Mouse (Mus musculus): ENCODE results near the gene Tmem121. TPM values are rescaled to one million over a fixed set of nuclear protein-coding genes. Genes with fewer than 3 reads are reported as not detected.
"Not testable (repeated sequence)": the region's sequence is repeated elsewhere in the genome, so short reads cannot be mapped to it uniquely, and the experiment has no call there.

Tmem121 gene
- polyA plus RNA-seq, 1 experiment = not detected

- Histone ChIP-seq H3K4me3 (replicated peaks; ENCODE audit: control insufficient read depth, low read depth, low read length) (no peak overlapping the region), H3K4me1 (ENCODE audit: control insufficient read depth, insufficient read depth, low read length) (no peaks in the 10 kb centered on the region), H3K27ac (ENCODE audit: control insufficient read depth, insufficient read depth, low read depth, low read length, poor library complexity) (no peak overlapping the region)
- TF ChIP-seq CTCF (IDR thresholded peaks at IDR 0.05; ENCODE audit: control insufficient read depth, insufficient read depth, low read length) (no peak), POLR2A (IDR thresholded peaks at IDR 0.05; ENCODE audit: borderline replicate concordance, control insufficient read depth, low read depth, low read length) (no peak)
- WGBS = 73% methylated on average over 5 of the region's 5 CpGs
Measured at GRCm38 (mm10) chr12:113184945-113185344, 785 bp upstream of the Tmem121 start.

- Histone ChIP-seq H3K4me1 (ENCODE audit: control insufficient read depth, insufficient read depth, low read length) (no peaks in the 10 kb centered on the region), H3K4me3 (replicated peaks; ENCODE audit: control insufficient read depth, low read depth, low read length) (no peak overlapping the region), H3K27ac (ENCODE audit: control insufficient read depth, insufficient read depth, low read depth, low read length, poor library complexity) (no peak overlapping the region)
- TF ChIP-seq CTCF (IDR thresholded peaks at IDR 0.05; ENCODE audit: control insufficient read depth, insufficient read depth, low read length) (no peak), POLR2A (IDR thresholded peaks at IDR 0.05; ENCODE audit: borderline replicate concordance, control insufficient read depth, low read depth, low read length) (no peak)
- 67% methylated on average over 12 of the region's 12 CpGs for WGBS
Measured at GRCm38 (mm10) chr12:113186326-113187010, 738 bp downstream of the Tmem121 start.

GRCm38 (mm10) chr12:113187011-113187375, 1.3 kb downstream of the Tmem121 start:
- H3K4me3 ChIP-seq (replicated peaks; ENCODE audit: control insufficient read depth, low read depth, low read length) = no peak overlapping the region
- H3K27ac ChIP-seq (ENCODE audit: control insufficient read depth, insufficient read depth, low read depth, low read length, poor library complexity) = no peak overlapping the region
- H3K4me1 ChIP-seq (ENCODE audit: control insufficient read depth, insufficient read depth, low read length) = no peaks in the 10 kb centered on the region
- WGBS = 49% methylated on average over 4 of the region's 4 CpGs
- TF ChIP-seq POLR2A (IDR thresholded peaks at IDR 0.05; ENCODE audit: borderline replicate concordance, control insufficient read depth, low read depth, low read length) (no peak), CTCF (IDR thresholded peaks at IDR 0.05; ENCODE audit: control insufficient read depth, insufficient read depth, low read length) (no peak)

GRCm38 (mm10) chr12:113187584-113188295, 2.0 kb downstream of the Tmem121 start:
- peak; percentile 66 for TF ChIP-seq CTCF (IDR thresholded peaks at IDR 0.05; ENCODE audit: control insufficient read depth, insufficient read depth, low read length)
- no peak for TF ChIP-seq POLR2A (IDR thresholded peaks at IDR 0.05; ENCODE audit: borderline replicate concordance, control insufficient read depth, low read depth, low read length)
- Histone ChIP-seq H3K4me1 (ENCODE audit: control insufficient read depth, insufficient read depth, low read length) (no peaks in the 10 kb centered on the region), H3K4me3 (replicated peaks; ENCODE audit: control insufficient read depth, low read depth, low read length) (no peak overlapping the region), H3K27ac (ENCODE audit: control insufficient read depth, insufficient read depth, low read depth, low read length, poor library complexity) (no peak overlapping the region)
- WGBS = 26% methylated on average over 56 of the region's 56 CpGs

- TF ChIP-seq CTCF (IDR thresholded peaks at IDR 0.05; ENCODE audit: control insufficient read depth, insufficient read depth, low read length) (no peak), POLR2A (IDR thresholded peaks at IDR 0.05; ENCODE audit: borderline replicate concordance, control insufficient read depth, low read depth, low read length) (no peak)
- Histone ChIP-seq H3K27ac (ENCODE audit: control insufficient read depth, insufficient read depth, low read depth, low read length, poor library complexity) (no peak overlapping the region), H3K4me3 (replicated peaks; ENCODE audit: control insufficient read depth, low read depth, low read length) (no peak overlapping the region), H3K4me1 (ENCODE audit: control insufficient read depth, insufficient read depth, low read length) (no peaks in the 10 kb centered on the region)
- 94% methylated on average over 51 of the region's 51 CpGs for WGBS
Measured at GRCm38 (mm10) chr12:113188349-113189055, 2.8 kb downstream of the Tmem121 start.

- no peaks in the 10 kb centered on the region for H3K4me1 ChIP-seq (ENCODE audit: control insufficient read depth, insufficient read depth, low read length)
- TF ChIP-seq CTCF (IDR thresholded peaks at IDR 0.05; ENCODE audit: control insufficient read depth, insufficient read depth, low read length) = no peak
- TF ChIP-seq POLR2A (IDR thresholded peaks at IDR 0.05; ENCODE audit: borderline replicate concordance, control insufficient read depth, low read depth, low read length) = no peak
- H3K27ac ChIP-seq (ENCODE audit: control insufficient read depth, insufficient read depth, low read depth, low read length, poor library complexity) = no peak overlapping the region
- WGBS = 54% methylated on average over 2 of the region's 2 CpGs
- H3K4me3 ChIP-seq (replicated peaks; ENCODE audit: control insufficient read depth, low read depth, low read length) = no peak overlapping the region
Measured at GRCm38 (mm10) chr12:113193423-113193822, 7.7 kb downstream of the Tmem121 start.

- not testable (repeated sequence) for H3K4me3 ChIP-seq (replicated peaks; ENCODE audit: control insufficient read depth, low read depth, low read length); H3K27ac ChIP-seq (ENCODE audit: control insufficient read depth, insufficient read depth, low read depth, low read length, poor library complexity); H3K4me1 ChIP-seq (ENCODE audit: control insufficient read depth, insufficient read depth, low read length)
- WGBS = 94% methylated on average over 3 of the region's 6 CpGs
Measured at GRCm38 (mm10) chr12:113199132-113199531, 13.4 kb downstream of the Tmem121 start.

- no peak overlapping the region for H3K4me3 ChIP-seq (replicated peaks; ENCODE audit: control insufficient read depth, low read depth, low read length)
- H3K27ac ChIP-seq (ENCODE audit: control insufficient read depth, insufficient read depth, low read depth, low read length, poor library complexity) = no peak overlapping the region
- H3K4me1 ChIP-seq (ENCODE audit: control insufficient read depth, insufficient read depth, low read length) = no peaks in the 10 kb centered on the region
- TF ChIP-seq POLR2A (IDR thresholded peaks at IDR 0.05; ENCODE audit: borderline replicate concordance, control insufficient read depth, low read depth, low read length) (no peak), CTCF (IDR thresholded peaks at IDR 0.05; ENCODE audit: control insufficient read depth, insufficient read depth, low read length) (no peak)
- WGBS = 77% methylated on average over 4 of the region's 4 CpGs
Measured at GRCm38 (mm10) chr12:113201301-113201700, 15.6 kb downstream of the Tmem121 start.
